Mouse (Mus musculus): Measurements from ENCODE around the gene Ccdc61. TPM values are rescaled to one million over a fixed set of nuclear protein-coding genes. Genes with fewer than 3 reads are reported as not detected.

The Ccdc61 gene
- total RNA-seq, 1 experiment, result 11.8 TPM

DNA sequence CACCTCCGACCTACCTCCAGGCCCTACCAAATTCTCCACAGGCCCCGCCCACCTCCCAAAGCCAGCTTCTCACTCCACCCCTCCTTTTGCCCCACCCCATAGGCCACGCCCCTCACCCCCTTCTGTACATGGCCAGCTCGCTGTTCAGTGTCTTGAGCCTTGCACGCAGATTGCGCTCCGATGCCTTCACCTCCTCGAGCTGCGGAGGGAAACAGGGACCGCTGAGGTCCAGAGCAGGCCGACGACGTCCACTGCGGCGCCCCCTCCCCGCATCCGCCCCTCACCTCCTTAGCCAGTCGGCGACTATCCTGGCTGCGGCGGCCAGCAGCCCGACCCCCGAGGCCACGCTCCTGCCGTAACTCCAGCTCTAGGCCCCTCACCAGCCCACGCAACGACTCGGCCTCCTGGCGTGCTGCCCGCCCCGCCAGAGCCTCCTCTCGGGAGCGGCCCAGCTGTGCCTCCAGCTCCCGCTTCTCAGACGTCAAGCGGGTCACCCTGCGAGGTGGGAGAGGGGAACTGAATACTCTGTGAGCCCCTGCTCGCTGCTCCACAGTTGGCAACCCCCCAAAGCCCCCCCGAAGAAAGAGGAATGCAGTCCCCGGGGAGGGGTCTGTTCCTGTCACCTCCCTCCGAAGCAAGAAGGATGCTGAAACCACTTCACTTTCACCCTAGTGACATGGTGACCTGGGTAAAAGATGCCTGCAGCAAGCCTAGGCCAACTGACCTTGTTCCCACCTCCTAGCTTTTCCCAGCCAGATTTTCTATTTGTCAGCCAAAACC, 16.4 kb downstream of the Ccdc61 start:
- Histone ChIP-seq H3K9ac (ENCODE audit: insufficient read depth, low read depth, low read length, poor library complexity, severe bottlenecking) (peak overlapping the region; percentile 50), H3K4me1 (ENCODE audit: control insufficient read depth in 2 of 2, insufficient read depth in 2 of 2, low read length in 2 of 2, poor library complexity in 1 of 2) (peaks cover 4 to 14% of the 10 kb centered on the region in 2 experiments), H3K27ac (ENCODE audit: insufficient read depth, low read depth, low read length, poor library complexity, severe bottlenecking) (no peak overlapping the region), H3K36me3 (ENCODE audit: control insufficient read depth, insufficient read depth, low read length, poor library complexity, severe bottlenecking) (no peaks in the 10 kb centered on the region; the same call in 1 of the 2 replicates), H3K4me3 (ENCODE audit: insufficient read depth in 1 of 2, low read depth in 1 of 2, low read length in 2 of 2, poor library complexity in 1 of 2, severe bottlenecking in 1 of 2) (peak overlapping the region; percentile 54 to 61; a peak in 3 of 4 replicates), H3K9me3 (ENCODE audit: control insufficient read depth, insufficient read depth, low read depth, low read length) (no peaks in the 10 kb centered on the region)
- peak; percentile 84 for DNase-seq (ENCODE audit: low read depth, low spot score)
- in situ Hi-C loops (cut with MboI; ENCODE audit: low sequenced_read_pairs in 2 of 2, unreplicated experiment in 2 of 2), result no loop called here
- TF ChIP-seq ZC3H11A (IDR thresholded peaks at IDR 0.05; ENCODE audit: borderline replicate concordance, low read depth, low read length) (no peak), HCFC1 (IDR thresholded peaks at IDR 0.05; ENCODE audit: borderline replicate concordance, insufficient read depth, low read length) (no peak), ZNF384 (IDR thresholded peaks at IDR 0.05; ENCODE audit: low read depth, low read length) (no peak), CHD2 (IDR thresholded peaks at IDR 0.05; ENCODE audit: low read depth, low read length) (no peak), MAFK (IDR thresholded peaks at IDR 0.05; ENCODE audit: insufficient read depth, low read depth, low read length) (no peak)

DNA sequence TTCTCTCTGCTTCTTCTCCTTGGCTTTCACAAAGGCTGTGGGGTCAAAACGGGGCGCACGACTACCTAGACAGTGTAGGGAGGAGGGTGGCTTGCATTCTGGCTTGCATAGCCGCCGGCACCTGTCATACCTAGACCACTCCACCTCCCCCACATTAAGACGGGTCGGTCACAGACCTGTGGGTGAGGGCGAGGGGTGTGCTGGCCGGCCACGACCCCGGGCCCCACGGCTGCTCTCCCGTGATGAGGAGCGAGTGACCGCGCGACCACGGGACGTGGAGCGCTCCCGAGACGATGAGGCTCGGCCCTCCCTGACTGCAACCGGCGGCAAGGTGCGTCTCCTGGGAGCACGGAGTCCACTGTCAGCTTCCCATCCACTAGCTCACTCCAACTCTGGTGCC, 17.2 kb downstream of the Ccdc61 start:
- no peak for DNase-seq (ENCODE audit: low read depth, low spot score)
- Histone ChIP-seq H3K4me1 (ENCODE audit: control insufficient read depth in 2 of 2, insufficient read depth in 2 of 2, low read length in 2 of 2, poor library complexity in 1 of 2) (peaks cover 4 to 14% of the 10 kb centered on the region in 2 experiments), H3K9me3 (ENCODE audit: control insufficient read depth, insufficient read depth, low read depth, low read length) (no peaks in the 10 kb centered on the region), H3K4me3 (ENCODE audit: insufficient read depth in 1 of 2, low read depth in 1 of 2, low read length in 2 of 2, poor library complexity in 1 of 2, severe bottlenecking in 1 of 2) (peak overlapping the region in 1 of 2 experiments; percentile 55; a peak in 1 of 4 replicates), H3K9ac (ENCODE audit: insufficient read depth, low read depth, low read length, poor library complexity, severe bottlenecking) (no peak overlapping the region), H3K27ac (ENCODE audit: insufficient read depth, low read depth, low read length, poor library complexity, severe bottlenecking) (no peak overlapping the region), H3K36me3 (ENCODE audit: control insufficient read depth, insufficient read depth, low read length, poor library complexity, severe bottlenecking) (no peaks in the 10 kb centered on the region; the same call in 1 of the 2 replicates)
- TF ChIP-seq MAFK (IDR thresholded peaks at IDR 0.05; ENCODE audit: insufficient read depth, low read depth, low read length) (no peak), ZC3H11A (IDR thresholded peaks at IDR 0.05; ENCODE audit: borderline replicate concordance, low read depth, low read length) (no peak), HCFC1 (IDR thresholded peaks at IDR 0.05; ENCODE audit: borderline replicate concordance, insufficient read depth, low read length) (no peak), CHD2 (IDR thresholded peaks at IDR 0.05; ENCODE audit: low read depth, low read length) (no peak), ZNF384 (IDR thresholded peaks at IDR 0.05; ENCODE audit: low read depth, low read length) (no peak)
- in situ Hi-C loops (cut with MboI; ENCODE audit: low sequenced_read_pairs in 2 of 2, unreplicated experiment in 2 of 2), result no loop called here

DNA sequence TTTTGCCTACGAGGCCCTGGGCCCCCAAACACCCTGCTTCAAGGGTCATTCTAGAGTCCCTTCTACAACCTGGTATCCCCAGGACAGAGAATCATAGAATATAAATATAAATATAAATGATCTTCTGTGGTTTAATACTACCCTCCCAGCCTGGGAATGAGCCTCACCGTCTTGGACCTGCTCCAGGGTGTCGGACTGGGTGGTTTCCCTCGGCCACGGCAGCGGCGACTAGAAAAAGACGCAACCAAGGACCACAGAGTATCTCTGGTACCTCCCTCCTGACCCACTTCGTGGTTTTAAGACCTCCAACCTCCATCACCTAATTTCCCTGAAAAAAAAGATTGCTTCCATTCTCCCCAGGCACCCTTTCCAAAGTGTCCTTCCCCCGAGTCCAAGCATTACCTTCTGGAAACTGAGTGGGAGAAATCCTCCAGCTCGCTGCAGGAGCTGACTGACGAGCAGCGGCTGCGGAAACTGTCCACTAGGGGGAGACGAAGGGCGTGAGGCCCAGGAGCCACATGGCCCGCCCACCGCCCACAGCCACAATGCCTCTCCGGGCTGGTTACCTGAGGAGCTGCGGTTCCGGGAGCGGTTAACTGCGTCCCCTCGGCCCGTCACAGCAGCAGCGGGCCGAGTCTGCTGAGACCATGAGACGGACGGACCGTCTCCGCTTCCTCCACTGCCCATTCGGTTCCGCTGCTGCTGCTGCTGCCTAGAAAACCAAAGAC, 18.2 kb downstream of the Ccdc61 start:
- Histone ChIP-seq H3K36me3 (ENCODE audit: control insufficient read depth, insufficient read depth, low read length, poor library complexity, severe bottlenecking) (no peaks in the 10 kb centered on the region; the same call in 1 of the 2 replicates), H3K9ac (ENCODE audit: insufficient read depth, low read depth, low read length, poor library complexity, severe bottlenecking) (peak overlapping the region; percentile 55; the same call in 1 of the 2 replicates), H3K4me1 (ENCODE audit: control insufficient read depth in 2 of 2, insufficient read depth in 2 of 2, low read length in 2 of 2, poor library complexity in 1 of 2) (peaks cover 4 to 14% of the 10 kb centered on the region in 2 experiments), H3K4me3 (ENCODE audit: insufficient read depth in 1 of 2, low read depth in 1 of 2, low read length in 2 of 2, poor library complexity in 1 of 2, severe bottlenecking in 1 of 2) (peak overlapping the region; percentile 55 to 58), H3K27ac (ENCODE audit: insufficient read depth, low read depth, low read length, poor library complexity, severe bottlenecking) (no peak overlapping the region), H3K9me3 (ENCODE audit: control insufficient read depth, insufficient read depth, low read depth, low read length) (no peaks in the 10 kb centered on the region)
- TF ChIP-seq ZNF384 (IDR thresholded peaks at IDR 0.05; ENCODE audit: low read depth, low read length), result no peak
- no peak for TF ChIP-seq CHD2 (IDR thresholded peaks at IDR 0.05; ENCODE audit: low read depth, low read length)
- no peak for TF ChIP-seq HCFC1 (IDR thresholded peaks at IDR 0.05; ENCODE audit: borderline replicate concordance, insufficient read depth, low read length)
- no peak for TF ChIP-seq MAFK (IDR thresholded peaks at IDR 0.05; ENCODE audit: insufficient read depth, low read depth, low read length)
- TF ChIP-seq ZC3H11A (IDR thresholded peaks at IDR 0.05; ENCODE audit: borderline replicate concordance, low read depth, low read length), result no peak
- DNase-seq (ENCODE audit: low read depth, low spot score), result peak; percentile 82
- in situ Hi-C loops (cut with MboI; ENCODE audit: low sequenced_read_pairs in 2 of 2, unreplicated experiment in 2 of 2), result no loop called here

DNA sequence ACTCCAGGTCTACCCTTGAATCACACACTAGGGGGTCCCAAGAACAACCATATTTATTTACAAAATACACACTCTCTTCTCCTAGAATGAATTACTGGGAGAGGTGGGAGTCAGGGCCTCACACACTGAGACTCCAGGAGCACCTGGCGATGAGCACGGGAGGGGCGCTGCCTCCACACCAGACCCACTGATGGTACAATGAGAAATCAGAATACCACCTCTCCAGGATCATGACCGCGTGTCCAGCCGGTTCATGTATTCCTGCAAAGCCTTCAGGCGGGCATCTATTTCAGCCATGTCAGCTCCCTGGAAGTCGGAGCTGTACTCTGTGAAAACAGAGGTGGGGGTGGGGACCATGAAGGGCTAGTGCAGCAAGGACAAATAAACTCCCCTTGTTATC, 19.4 kb downstream of the Ccdc61 start:
- Histone ChIP-seq H3K27ac (ENCODE audit: insufficient read depth, low read depth, low read length, poor library complexity, severe bottlenecking) (no peak overlapping the region), H3K36me3 (ENCODE audit: control insufficient read depth, insufficient read depth, low read length, poor library complexity, severe bottlenecking) (no peaks in the 10 kb centered on the region; the same call in 1 of the 2 replicates), H3K9ac (ENCODE audit: insufficient read depth, low read depth, low read length, poor library complexity, severe bottlenecking) (no peak overlapping the region), H3K4me3 (ENCODE audit: insufficient read depth in 1 of 2, low read depth in 1 of 2, low read length in 2 of 2, poor library complexity in 1 of 2, severe bottlenecking in 1 of 2) (no peak overlapping the region), H3K9me3 (ENCODE audit: control insufficient read depth, insufficient read depth, low read depth, low read length) (no peaks in the 10 kb centered on the region), H3K4me1 (ENCODE audit: control insufficient read depth in 2 of 2, insufficient read depth in 2 of 2, low read length in 2 of 2, poor library complexity in 1 of 2) (peaks cover 4 to 14% of the 10 kb centered on the region in 2 experiments)
- DNase-seq (ENCODE audit: low read depth, low spot score), result no peak
- no peak for TF ChIP-seq ZC3H11A (IDR thresholded peaks at IDR 0.05; ENCODE audit: borderline replicate concordance, low read depth, low read length)
- TF ChIP-seq CHD2 (IDR thresholded peaks at IDR 0.05; ENCODE audit: low read depth, low read length), result no peak
- no peak for TF ChIP-seq ZNF384 (IDR thresholded peaks at IDR 0.05; ENCODE audit: low read depth, low read length)
- no peak for TF ChIP-seq MAFK (IDR thresholded peaks at IDR 0.05; ENCODE audit: insufficient read depth, low read depth, low read length)
- no peak for TF ChIP-seq HCFC1 (IDR thresholded peaks at IDR 0.05; ENCODE audit: borderline replicate concordance, insufficient read depth, low read length)
- in situ Hi-C loops (cut with MboI; ENCODE audit: low sequenced_read_pairs in 2 of 2, unreplicated experiment in 2 of 2), result no loop called here
